Mouse (Mus musculus) kidney, adult 18-20 months (tissue): ENCODE results near the gene Nkain2.
"Not testable (repeated sequence)": the region's sequence is repeated elsewhere in the genome, so short reads cannot be mapped to it uniquely, and the experiment has no call there.

ENCODE experiments used
- DNase-seq: peaks from one replicate; pipeline ENCODE4 v3.0.0; 2021

Nkain2 gene

DNA sequence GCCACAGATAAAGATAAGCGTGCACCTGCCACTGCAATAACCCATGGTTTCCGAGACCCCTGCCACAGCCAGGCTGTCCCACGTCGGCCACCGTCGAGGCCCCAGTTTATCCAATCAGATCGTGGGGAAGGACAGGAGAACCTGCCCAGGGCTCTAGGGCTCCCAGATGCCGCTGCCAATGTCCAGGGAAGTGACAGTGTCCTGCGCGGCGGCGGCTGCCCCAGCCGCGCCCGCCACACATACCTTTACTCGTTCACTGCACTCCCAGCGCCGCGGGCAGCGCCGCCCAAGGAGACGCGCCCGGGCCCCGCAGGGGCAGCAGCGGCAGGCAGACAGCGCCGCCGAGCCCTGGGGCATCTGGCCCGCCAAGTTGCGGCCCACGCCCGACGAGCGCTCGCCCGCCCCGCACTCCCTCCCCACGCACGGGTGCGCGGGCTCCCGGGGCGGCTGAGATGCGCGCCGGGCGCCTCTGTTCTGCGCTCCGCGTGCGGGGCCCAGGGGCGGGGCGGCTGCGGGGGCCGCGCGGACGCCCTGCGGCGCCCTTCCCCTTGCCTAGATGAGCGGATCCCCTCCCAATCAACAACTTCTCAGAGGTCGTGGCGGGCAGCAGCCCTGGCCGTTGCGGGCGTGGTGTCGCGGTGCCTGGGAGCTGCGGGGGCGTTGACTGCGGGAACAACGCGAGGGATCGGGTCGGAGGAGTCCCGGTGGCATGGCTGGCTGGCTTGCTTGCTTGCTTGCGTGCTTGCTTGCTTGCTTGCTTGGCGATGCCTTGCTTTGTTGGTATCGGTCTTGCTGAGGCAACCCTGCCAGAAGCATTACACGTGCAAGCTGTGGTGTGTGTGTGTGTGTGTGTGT, at the start of gene Nkain2:
Gene Nkain2 (minus strand): TSS at position 811 of the 855 bp plus-strand sequence.
- DNase-seq = peak; percentile 13

GRCm38 (mm10) chr10:32939853-32940252, 49.6 kb upstream of the Nkain2 start:
- DNase-seq = no peak

DNA sequence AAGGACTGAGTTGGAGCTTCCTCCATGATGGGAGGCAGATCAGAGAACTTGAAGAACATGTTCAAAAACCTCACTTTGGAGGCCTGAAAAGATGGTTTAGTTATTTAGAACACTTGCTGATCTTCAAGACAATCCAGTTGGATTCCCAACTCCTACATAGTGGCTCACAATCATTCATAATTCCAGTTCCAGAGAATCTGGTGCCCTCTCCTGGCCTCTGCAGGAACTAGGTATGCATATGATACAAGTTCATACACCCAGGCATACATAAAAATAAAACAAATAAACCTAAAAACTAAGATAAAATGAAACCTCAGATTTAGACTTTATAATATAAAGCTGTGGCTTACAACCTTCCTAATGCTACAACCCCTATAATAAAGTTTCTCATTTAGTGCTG, 4.8 kb upstream of the Nkain2 start:
- peak; percentile 3 for DNase-seq

GRCm38 (mm10) chr10:32890507-32891131, 357 bp upstream of the Nkain2 start:
- peak; percentile 51 for DNase-seq

DNA sequence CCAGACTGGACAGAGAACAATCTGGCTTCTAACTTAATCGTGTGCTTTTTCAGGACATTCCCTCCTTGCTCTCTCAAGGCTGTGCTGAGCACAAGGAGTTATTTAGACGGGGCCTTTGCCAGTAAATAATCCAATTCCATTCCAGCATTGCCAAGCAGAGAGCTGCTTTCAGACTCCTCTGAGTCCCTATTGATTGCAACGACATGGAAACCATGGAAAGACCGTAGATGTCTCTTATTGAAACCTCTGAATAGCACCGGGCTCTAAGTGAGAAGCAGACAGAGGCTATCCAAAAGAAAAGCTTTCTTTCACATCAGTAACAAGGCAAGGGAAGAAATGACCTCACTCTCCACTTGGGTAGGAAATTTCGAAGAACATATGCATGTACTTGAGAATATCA, 8.3 kb downstream of the Nkain2 start:
- no peak for DNase-seq

DNA sequence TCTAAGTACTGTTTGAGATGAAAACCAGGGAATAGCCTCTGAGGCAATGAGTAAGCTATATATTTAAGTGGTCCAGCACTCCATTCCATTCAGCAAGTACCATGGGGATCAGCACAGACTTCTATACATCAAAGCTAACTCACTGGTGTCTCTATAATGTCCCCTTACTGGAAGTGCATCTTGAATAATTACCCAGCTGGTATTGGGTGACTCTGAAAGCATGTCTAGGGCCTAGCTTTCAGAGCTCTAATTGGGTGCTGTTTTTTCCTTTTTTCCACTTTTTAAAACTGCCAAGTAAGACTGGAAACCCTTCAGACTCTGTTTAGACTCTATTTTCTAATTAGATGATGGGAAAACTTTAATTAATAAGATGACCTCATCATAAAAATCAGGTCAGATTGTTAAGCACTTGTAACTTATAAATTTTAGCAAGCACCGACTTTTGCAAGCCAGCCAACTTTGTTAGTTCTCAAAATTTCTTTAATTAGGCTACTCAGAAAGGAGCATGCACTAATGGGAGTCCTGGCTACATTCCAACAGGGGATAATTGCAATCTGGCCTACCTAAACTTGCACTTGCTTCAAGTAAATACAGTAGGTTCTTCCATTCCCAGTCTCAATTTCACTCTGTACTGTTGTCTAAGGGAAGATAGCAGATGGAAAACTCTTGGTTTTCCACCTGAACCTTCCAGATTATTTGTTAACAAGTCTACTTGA, 19.4 kb downstream of the Nkain2 start:
- DNase-seq = no peak

- no peak for DNase-seq
Observed at GRCm38 (mm10) chr10:32869541-32869940, 20.7 kb downstream of the Nkain2 start.

DNA sequence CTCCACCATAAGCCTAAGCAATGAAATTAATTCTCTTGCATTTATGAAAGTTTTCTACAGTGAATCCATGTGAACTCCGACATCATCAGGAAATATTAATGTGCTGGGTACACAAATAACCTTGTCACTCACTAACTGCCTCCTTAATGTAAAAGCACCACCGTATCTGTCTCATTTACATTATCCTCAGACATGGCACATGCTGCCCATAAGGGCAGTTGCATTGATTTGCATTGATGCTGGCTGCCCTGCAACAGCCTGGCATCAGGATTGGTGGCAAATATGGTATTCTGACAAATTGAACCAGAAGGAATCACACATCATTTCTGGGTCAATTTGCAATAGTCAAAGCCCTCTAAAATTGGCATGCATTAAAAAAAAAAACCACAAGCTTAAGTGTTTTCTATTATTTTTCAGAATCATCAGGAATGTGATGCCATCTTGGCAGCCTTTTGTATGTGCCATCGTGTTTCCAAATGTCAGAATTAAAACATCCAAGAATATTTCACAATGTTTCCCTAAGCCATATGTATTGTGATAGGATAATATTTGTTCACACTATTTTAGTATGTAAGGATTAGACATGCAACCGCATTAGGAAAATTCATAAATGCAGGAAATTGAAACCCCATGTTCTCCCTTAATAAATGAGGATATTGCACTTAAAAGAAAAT, 74.9 kb downstream of the Nkain2 start:
- no peak for DNase-seq

GRCm38 (mm10) chr10:32796215-32796614, 94.0 kb downstream of the Nkain2 start:
- DNase-seq = no peak

- no peak for DNase-seq
Observed at GRCm38 (mm10) chr10:32790541-32790940, 99.7 kb downstream of the Nkain2 start.

- no peak for DNase-seq
Observed at GRCm38 (mm10) chr10:32782732-32783359, 107.4 kb downstream of the Nkain2 start.

DNA sequence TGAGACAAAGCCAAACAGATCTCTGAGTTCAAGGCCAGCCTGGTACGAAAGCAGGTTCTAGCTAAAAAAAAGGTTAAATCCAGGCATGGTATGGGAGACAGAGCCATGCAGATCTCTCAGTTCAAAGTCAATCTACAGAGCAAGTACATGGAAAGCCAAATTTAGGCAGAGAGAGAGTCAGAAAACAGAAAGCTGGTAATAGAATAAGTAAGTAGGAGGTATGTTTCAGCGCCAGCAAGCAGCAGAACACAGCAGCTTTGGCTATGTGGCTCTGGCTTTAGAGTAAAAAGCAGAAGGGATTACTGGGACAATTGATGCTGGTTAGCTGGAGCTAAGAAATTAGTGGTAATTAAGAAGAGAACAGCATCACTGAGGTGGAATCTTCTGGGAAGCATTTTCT, 151.3 kb downstream of the Nkain2 start:
- no peak for DNase-seq

DNA sequence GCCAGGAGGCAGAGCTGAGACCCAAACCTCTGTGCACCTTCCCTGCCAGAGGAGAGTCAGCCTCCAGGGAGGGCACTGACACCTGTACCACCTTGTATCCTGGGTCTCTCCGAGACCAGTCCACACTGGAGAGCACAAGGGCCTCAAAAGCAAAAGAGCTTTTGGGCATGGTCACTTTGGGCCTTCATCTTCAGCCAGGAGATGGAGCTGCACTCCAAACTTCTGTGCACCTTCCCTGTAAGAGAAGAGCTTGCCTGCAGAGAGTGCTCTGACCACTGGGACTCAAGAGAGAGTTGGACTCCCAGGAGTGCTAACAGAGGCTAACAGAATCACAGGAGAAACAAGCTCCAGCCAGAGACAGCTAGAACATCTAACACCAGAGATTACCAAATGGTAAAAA, 183.7 kb downstream of the Nkain2 start:
- not testable (repeated sequence) for DNase-seq

- no peak for DNase-seq
Observed at GRCm38 (mm10) chr10:32696661-32697060, 193.6 kb downstream of the Nkain2 start.

DNA sequence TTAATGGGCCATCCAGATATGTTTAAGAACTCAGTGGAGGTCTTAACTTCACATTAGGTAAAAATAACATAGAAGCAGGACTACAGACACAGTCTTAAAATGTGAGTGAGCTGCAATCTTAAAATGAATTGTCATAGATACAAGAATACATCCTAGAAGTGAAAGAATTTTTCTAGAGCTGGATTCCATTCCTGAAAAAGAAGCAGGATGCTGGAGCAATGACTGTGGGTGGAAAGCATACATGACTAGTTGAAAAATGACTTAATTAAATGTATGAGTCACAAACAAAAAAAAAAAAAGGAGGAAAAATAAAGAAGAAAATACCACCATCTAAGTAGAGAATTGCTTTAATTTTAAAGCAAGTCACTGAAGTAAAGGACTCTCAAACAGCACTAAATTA, 205.7 kb downstream of the Nkain2 start:
- no peak for DNase-seq

DNA sequence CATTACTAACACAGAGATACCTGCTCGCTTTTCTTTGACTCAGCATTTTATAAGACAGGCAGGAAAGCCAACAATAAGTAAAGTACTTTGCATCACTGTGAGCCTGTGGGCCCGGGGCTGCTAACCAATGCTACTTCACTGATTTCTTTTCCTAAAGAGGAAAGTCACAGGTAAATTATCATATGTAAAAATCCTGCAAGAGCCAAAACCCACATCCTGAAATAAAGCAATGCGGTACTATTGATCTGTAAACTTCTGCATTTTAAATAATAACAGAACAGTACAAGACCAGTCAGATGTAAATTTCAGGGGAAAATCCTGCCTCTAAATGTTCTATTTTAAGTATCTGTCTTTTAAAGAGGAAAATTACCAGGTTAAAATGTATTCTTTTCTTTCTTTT, 250.0 kb downstream of the Nkain2 start:
- no peak for DNase-seq

GRCm38 (mm10) chr10:32639173-32639572, 251.1 kb downstream of the Nkain2 start:
- DNase-seq = no peak

DNA sequence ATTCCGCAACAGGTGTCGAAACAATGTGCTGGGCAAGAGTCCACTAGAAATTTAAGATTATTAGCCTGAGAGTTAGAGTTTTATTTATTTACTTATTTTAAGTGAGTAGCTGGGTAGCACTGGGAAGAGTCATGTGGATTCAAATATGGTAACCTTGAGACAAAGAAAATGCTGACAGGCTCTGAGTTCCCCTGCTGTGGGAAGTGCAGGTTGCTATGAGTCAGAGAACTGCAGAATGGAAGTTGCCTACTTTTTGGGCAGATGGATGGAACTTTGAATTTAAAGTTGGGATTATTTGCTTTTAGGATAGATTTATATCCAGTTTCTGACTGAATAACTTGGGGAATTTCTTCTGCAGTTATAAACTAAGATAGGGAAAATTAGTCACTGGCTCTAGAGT, 259.2 kb downstream of the Nkain2 start:
- DNase-seq = no peak

DNA sequence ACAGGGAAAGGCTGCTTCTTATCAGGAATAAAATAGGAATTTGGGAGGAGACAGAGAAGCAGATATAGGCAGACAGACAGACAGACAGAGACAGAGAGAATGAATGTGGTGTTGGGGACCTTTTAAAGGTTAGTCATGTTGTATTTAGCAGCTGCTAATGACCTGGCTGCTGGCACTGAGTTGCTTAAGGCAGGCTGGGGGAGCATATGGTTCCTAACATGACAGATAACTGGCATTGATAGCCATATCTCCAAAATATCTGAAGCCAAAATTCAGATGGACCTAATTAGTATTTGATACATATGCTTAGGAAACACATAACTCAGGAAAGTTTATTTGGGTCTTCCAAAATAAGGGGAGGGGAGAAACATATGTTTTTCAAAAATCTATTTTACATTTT, 285.8 kb downstream of the Nkain2 start:
- DNase-seq = no peak

DNA sequence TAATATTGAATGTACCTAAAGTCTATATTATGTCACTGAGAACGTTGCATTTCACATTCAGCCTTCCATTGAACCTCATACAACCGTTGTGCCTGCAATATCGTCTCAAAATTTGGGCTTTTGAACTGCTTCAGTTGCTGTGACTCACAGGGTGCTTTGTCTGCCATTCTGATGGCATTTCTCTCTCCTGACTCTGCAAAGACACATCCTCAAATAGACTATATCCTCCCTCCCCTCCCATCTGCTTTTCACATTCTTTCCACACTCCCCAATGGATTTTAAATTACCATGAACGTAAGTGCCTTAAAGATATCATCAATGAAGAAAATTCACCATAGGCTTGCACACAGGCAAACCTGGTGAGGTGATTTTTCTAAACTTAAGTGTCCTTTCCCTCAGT, 287.5 kb downstream of the Nkain2 start:
- DNase-seq = no peak

- DNase-seq = no peak
Observed at GRCm38 (mm10) chr10:32594998-32595397, 295.3 kb downstream of the Nkain2 start.

DNA sequence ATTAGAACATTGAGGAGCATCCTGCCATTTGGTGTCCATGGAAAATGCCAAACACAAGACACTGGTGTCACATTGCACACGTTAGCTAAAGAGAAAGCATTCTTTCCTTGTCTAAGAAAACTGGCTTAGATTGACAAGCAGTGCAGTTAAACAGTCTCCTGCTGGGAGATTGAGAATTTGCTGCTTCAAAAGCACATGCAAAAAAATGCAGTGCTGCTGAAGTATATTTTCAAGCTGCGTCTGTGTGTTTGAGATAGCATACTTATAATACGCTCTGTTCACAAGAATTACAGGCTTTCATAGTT, 313.0 kb downstream of the Nkain2 start:
- DNase-seq = no peak
